9 mouse cellular contexts compared by ENCODE assay signal in the genomic region with DNA sequence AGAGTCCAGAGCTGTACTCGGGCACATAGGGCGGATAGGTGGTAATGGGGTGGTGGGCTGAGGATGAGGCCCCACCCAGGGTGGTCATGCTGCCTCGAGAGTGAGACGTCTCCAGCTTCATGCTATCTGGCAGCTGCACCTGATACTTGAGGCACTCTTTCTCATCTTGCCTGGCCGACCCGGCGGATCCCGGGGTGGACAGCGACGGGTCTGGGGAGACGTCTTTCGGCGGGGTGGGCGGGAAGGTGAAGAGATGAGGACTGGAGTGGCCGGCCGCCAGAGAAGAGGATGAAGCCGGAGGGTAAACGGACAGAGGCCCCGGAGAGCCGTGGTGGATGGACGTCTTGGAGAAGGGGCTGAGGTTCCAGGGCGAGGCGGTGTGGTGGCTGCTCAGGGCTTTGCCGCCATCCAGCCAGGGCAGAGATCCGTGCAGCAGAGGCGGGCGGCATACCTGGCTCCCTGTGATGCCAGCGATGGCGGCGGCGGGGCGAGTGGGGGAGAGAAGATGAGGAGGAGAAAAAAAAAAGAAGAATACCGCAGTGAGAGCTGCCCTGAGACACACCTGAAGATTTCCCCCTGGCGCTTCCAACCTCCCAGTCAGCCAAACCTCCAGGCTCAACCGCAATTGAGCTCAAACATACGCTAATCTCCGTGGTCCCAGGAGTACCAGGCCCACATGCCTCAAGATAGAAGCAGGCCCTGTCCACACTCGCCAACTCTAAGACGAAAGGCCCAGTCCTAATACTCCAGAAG. TPM values are rescaled to one million over a fixed set of nuclear protein-coding genes. Genes with fewer than 3 reads are reported as not detected.
DNase-seq lines count a peak whose midpoint lies in the region; ATAC-seq lines count a peak whose summit lies in the region.
"Had no signal": no experiment of that assay in that cellular context is flagged by ENCODE, and none has a peak within 500 bp of the region (broad histone marks: within the 10 kb centered on the region; RNA-seq: fewer than 3 reads in every experiment).

No protein-coding gene starts in this region.

- no peak overlapping the region for H3K27ac ChIP-seq in liver, embryonic 11.5 days (ENCODE audit: low read depth, low read length)
- no peak overlapping the region for H3K27ac ChIP-seq in hindbrain, embryonic 11.5 days (ENCODE audit: low read depth, low read length)
- no peak overlapping the region for H3K27ac ChIP-seq in midbrain, embryonic 10.5 days (replicated peaks)

- H3K9me3 ChIP-seq in liver, embryonic 11.5 days (ENCODE audit: control insufficient read depth, low read length), result no peaks in the 10 kb centered on the region
- H3K9me3 ChIP-seq in hindbrain, embryonic 11.5 days (ENCODE audit: control insufficient read depth, low read length), result no peaks in the 10 kb centered on the region
- no peaks in the 10 kb centered on the region for H3K9me3 ChIP-seq in midbrain, embryonic 10.5 days (replicated peaks)

- 37% methylated on average over 39 of the region's 39 CpGs for WGBS in liver, embryonic 11.5 days
- WGBS in hindbrain, embryonic 11.5 days, result 3% methylated on average over 39 of the region's 39 CpGs
- WGBS in midbrain, embryonic 10.5 days, result 3% methylated on average over 39 of the region's 39 CpGs

- peak overlapping the region; percentile 30 for H3K4me2 ChIP-seq in liver, embryonic 11.5 days
- H3K4me2 ChIP-seq in hindbrain, embryonic 11.5 days (replicated peaks; ENCODE audit: low read depth, low read length), result peak overlapping the region; percentile 23; the same call in 1 of the 2 replicates

- H3K4me1 ChIP-seq in liver, embryonic 11.5 days (replicated peaks; ENCODE audit: control insufficient read depth, insufficient read depth, low read length), result peaks cover 3% of the 10 kb centered on the region
- peaks cover 2% of the 10 kb centered on the region; the same call in 1 of the 2 replicates for H3K4me1 ChIP-seq in hindbrain, embryonic 11.5 days (replicated peaks; ENCODE audit: control insufficient read depth, insufficient read depth, low read length)
- H3K4me1 ChIP-seq in midbrain, embryonic 10.5 days, result peaks cover 74% of the 10 kb centered on the region

- DNase-seq in liver, embryonic 11.5 days (ENCODE audit: low spot score), result no peak
- DNase-seq in liver, result no peak
- DNase-seq in hindbrain, embryonic 11.5 days (ENCODE audit: low spot score), result no peak
- DNase-seq in midbrain, embryonic 10.5 days (ENCODE audit: low spot score), result peak; percentile 45
- peak; percentile 42 for DNase-seq in thymus, postnatal 25 days
- no peak for DNase-seq in gastrocnemius, adult 8-10 months (ENCODE audit: low spot score in 2 of 2)
- no peak for DNase-seq in layer of hippocampus, postnatal 14 days (ENCODE audit: low spot score in 2 of 2)
- DNase-seq: cerebellum, adult 18-20 months had no signal

- peaks cover 65% of the 10 kb centered on the region for H3K27me3 ChIP-seq in liver, embryonic 11.5 days (replicated peaks; ENCODE audit: control insufficient read depth, insufficient read depth, low read length)
- peaks cover 67% of the 10 kb centered on the region for H3K27me3 ChIP-seq in hindbrain, embryonic 11.5 days (ENCODE audit: control insufficient read depth, insufficient read depth, low read length)
- H3K27me3 ChIP-seq in midbrain, embryonic 10.5 days (ENCODE audit: low read depth, poor library complexity, severe bottlenecking), result peaks cover 97% of the 10 kb centered on the region

- ATAC-seq in liver, embryonic 11.5 days (replicated peaks; ENCODE audit: low FRiP score), result no peak
- ATAC-seq in hindbrain, embryonic 11.5 days (ENCODE audit: low FRiP score), result no peak

- no peaks in the 10 kb centered on the region for H3K36me3 ChIP-seq in liver, embryonic 11.5 days (ENCODE audit: control insufficient read depth, insufficient read depth, low read length)
- H3K36me3 ChIP-seq in hindbrain, embryonic 11.5 days (ENCODE audit: control insufficient read depth, insufficient read depth, low read length), result no peaks in the 10 kb centered on the region
- H3K36me3 ChIP-seq in midbrain, embryonic 10.5 days, result no peaks in the 10 kb centered on the region

- no peak overlapping the region for H3K9ac ChIP-seq in liver, embryonic 11.5 days (ENCODE audit: low read depth, low read length)
- H3K9ac ChIP-seq in hindbrain, embryonic 11.5 days (ENCODE audit: low read depth, low read length), result 0 out of 2 replicates have a peak overlapping the region, but pooled peaks have one; percentile 7

- H3K4me3 ChIP-seq in liver, embryonic 11.5 days (ENCODE audit: low read depth, low read length), result 0 out of 2 replicates have a peak overlapping the region, but pooled peaks have one; percentile 2
- peak overlapping the region; percentile 21 for H3K4me3 ChIP-seq in hindbrain, embryonic 11.5 days (ENCODE audit: low read depth, low read length)
- H3K4me3 ChIP-seq in midbrain, embryonic 10.5 days, result peak overlapping the region; percentile 40

RNA-seq across cellular contexts. Expression of a gene that starts 6.4 kb away (rescaled TPM):
- polyA plus RNA-seq in liver, embryonic 11.5 days (2014; fragmentation: Nextera tagmentation; extraction: Ambion mirVana), result not detected in 2 replicates
- polyA plus RNA-seq in hindbrain, embryonic 11.5 days (2014; fragmentation: Nextera tagmentation; extraction: Ambion mirVana), result 0.24 and 0.71 TPM in 2 replicates
- polyA plus RNA-seq in midbrain, embryonic 10.5 days (2016; fragmentation: Nextera tagmentation; extraction: Ambion mirVana), result 0.31 and 1.1 TPM in 2 replicates
- not detected for total RNA-seq in gastrocnemius, adult 8-10 months (2022)
- total RNA-seq in layer of hippocampus, postnatal 14 days (2021), result not detected
- polyA plus RNA-seq: liver, embryonic 16.5 days had no signal

RNA-seq across cellular contexts. Expression of a gene that starts 14.7 kb away (rescaled TPM):
- not detected in 2 replicates for polyA plus RNA-seq in liver, embryonic 11.5 days (2014; fragmentation: Nextera tagmentation; extraction: Ambion mirVana)
- polyA plus RNA-seq in hindbrain, embryonic 11.5 days (2014; fragmentation: Nextera tagmentation; extraction: Ambion mirVana), result 1.6 and 3.3 TPM in 2 replicates
- polyA plus RNA-seq in midbrain, embryonic 10.5 days (2016; fragmentation: Nextera tagmentation; extraction: Ambion mirVana), result 0.47 and 1.2 TPM in 2 replicates
- total RNA-seq in gastrocnemius, adult 8-10 months (2022), result not detected
- total RNA-seq in layer of hippocampus, postnatal 14 days (2021), result not detected
- polyA plus RNA-seq: liver, embryonic 16.5 days had no signal

RNA-seq across cellular contexts. Expression of a gene that starts 15.2 kb away (rescaled TPM):
- polyA plus RNA-seq in liver, embryonic 11.5 days (2014; fragmentation: Nextera tagmentation; extraction: Ambion mirVana), result 4.0 and 4.8 TPM in 2 replicates
- 18.6 and 22.9 TPM in 2 replicates for polyA plus RNA-seq in hindbrain, embryonic 11.5 days (2014; fragmentation: Nextera tagmentation; extraction: Ambion mirVana)
- polyA plus RNA-seq in midbrain, embryonic 10.5 days (2016; fragmentation: Nextera tagmentation; extraction: Ambion mirVana), result 10.5 and 28.2 TPM in 2 replicates
- total RNA-seq in gastrocnemius, adult 8-10 months (2022), result 1 to 10 TPM in 1 of 4 experiments, under 1 TPM in 2, not detected in 1; 0.24 to 1.1 (median 0.40) TPM
- total RNA-seq in layer of hippocampus, postnatal 14 days (2021), result under 1 TPM; 0.44 to 0.79 TPM

Comparison
In these comparisons a context has a peak if more than half of its experiments do, and no peak if none do; other contexts are left out.
1. DNase-seq: peak in midbrain, embryonic 10.5 days (single experiment) and thymus, postnatal 25 days (single experiment); none in liver, embryonic 11.5 days (single experiment), liver (single experiment), hindbrain, embryonic 11.5 days (single experiment), gastrocnemius, adult 8-10 months (0 of 2) and layer of hippocampus, postnatal 14 days (0 of 2).
2. Peak in every context shown above with its lines, with median percentiles within 50 percentile points of each other: H3K4me3 ChIP-seq.